Mouse (Mus musculus) urinary bladder, postnatal 36 days (tissue): Measurements from ENCODE around the gene Col23a1.
A peak's percentile ranks its signal among the peaks of the same experiment; 100 is the strongest.

Source experiments
- DNase-seq, 2 experiments: peaks; one replicate each; pipeline ENCODE4 v3.0.0; 2022; ENCODE audit warnings: low spot score in 2 of 2, mixed read lengths in 1 of 2

Col23a1 gene

DNA sequence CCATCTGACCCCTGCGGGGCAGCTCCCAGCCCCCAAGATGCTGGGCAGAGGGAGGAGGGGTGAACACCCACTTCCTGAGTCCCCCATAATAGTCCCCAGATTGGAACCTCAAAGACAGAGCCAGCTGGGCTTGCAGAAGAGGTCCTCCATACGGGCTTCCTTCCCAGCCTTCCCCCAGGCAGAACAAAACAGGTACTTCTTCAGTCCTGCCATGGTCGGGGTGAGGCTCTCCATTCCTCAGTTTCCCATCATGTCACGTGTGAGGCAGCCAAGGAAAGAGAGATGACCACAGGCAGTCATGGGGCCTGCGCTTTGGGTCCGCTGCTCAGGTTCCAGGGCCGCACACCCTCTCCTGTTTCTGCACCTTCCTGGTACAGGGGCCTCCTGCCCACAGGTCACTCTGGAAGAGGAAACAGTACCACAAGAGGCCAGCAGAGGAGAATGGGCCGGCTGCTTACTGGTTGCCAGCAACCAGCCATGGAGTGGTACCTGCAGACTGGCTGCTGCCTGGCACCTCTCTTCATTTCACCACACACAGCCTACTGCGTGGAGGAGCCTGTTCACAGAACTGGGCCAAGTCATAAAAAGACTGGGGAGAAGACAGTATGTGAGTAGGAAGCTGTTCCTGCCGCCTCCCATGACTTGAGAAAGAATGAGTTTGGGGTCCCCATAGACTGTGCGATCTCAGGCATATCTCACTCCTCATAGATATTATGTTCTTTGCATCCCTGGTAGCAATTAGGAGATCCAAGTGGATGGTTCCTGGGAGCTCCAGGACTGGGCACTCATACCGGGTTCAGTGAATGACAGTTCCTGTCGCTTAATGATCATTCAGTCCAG is 249.4 kb downstream of the Col23a1 start:
- no peak for DNase-seq

DNA sequence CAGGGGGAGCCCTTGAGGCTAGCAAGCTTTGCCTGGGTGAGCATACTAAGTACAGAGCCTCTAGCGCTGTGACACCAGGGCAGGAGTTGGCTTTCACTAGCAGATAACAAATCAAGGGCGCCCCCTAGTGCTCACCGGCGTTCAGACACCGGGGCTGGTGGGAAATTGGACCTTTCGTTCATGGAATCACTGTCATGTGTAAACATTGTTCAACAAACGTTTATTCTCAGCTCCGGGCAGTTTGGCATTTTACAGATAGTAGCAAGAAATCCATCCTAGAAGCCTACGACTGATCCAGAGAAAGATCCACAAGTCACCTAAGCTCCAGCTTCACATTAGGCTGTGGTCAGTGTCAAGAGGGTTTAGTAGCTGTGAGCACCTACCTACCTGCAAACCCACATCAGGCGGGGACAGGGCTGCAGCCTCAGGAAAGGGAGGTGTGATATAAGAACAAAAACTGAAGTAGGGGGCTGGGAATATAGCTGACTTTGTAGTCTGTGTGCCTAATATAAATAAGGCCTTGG is 250.1 kb downstream of the Col23a1 start:
- DNase-seq = peak; percentile 90 to 93

DNA sequence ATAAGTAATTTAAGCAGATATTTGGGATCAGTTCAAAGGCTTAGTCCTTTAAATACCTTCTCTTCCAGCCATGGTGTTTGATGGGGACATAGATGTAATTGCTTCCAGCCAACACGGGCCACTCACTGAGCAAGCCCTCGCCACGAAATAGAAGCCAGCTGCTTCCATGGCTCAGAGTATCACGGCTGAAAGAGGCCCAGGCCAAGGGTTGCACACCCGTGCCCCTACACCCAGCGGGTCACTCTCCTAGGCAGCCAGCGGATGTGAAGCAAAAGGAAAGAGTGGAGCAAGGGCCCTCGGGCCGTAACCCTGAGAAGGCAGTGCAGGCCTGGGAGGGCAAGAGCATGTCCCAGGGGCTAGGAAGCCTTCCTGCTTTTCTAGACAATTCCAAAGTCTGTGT is 252.7 kb downstream of the Col23a1 start:
- no peak for DNase-seq

DNA sequence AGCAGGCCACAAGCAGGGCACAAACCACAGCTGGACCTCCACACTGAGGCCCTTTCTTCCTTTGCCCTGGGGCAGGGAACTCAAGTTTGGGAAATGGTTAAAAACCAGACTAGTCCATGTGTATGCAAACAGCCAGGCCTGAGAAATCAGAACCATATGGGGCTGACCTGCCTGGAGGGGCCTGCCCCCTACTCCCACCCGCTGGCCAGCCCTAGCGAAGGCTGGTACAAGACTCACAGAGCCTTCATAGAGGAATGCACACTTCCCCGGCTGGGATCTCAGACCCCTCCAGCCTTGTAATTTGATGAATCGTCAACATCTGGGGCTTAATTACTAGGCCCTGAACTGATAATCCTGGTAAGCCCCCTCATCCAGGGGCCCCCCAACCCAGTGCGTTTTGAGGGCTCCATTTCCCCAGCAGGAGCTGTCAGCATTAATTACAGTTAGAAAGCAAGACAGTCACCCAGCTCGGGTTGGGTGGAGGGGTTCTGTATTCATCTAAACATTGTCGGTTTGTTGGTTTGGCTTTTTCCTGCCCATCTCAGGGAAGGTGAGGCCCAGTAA is 253.8 kb downstream of the Col23a1 start:
- DNase-seq = no peak

DNA sequence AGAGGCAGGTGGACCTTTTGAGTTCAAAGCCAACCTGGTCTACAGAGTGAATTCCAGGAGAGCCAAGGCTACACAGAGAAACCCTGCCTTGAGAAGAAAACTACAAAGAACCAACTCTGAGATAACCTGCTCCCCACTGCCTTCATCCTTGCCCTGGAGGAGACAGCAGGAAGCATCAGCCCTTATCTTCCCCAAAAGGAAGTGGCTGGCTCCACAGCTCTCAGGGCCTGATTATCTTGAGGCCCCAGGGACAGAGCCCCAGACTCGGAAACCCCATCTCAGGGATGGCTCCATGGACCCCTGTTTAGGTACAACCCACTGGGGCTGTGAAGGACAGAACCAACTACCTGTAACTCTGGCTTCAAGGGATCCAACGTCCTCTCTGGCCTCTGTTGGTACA is 254.7 kb downstream of the Col23a1 start:
- DNase-seq = no peak

DNA sequence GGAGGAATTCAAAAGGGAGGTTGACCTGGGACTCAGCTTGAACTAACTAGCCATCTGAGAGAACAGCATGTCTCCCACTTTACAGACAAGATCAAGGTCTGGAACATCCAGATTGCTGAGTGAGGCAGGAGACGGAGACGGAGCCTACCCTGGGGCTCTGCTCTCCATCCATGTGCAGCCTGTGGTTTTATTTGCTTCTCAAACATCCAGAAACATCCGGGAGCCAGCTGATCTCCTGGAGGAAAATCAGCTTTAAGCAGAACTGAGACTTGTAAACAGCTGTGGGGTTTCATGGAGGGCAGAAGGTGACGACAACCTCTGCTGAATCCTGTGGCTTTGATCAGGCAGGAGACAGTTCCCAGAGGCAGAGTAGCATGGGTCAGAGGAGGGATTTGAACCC is 256.1 kb downstream of the Col23a1 start:
- DNase-seq = no peak

DNA sequence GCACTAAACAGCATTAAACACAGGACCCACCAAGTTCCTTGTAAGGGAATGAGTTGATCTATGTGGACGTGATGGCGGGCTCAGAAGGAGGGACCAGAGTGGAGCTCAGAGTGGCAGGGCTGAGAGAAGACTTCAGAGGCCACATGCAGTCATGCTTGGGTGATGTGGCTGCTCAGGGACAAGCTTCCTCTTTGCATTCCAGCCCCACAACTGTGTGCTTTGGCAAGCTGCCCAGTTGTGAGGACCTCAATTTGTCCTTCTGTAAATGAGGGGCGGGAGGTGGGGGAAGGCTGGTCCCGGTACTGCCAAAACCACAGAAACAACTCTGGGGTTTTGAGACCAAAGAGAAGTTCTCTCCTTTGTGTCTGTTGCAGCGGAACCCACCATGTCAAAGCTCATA is 261.5 kb downstream of the Col23a1 start:
- no peak for DNase-seq

DNA sequence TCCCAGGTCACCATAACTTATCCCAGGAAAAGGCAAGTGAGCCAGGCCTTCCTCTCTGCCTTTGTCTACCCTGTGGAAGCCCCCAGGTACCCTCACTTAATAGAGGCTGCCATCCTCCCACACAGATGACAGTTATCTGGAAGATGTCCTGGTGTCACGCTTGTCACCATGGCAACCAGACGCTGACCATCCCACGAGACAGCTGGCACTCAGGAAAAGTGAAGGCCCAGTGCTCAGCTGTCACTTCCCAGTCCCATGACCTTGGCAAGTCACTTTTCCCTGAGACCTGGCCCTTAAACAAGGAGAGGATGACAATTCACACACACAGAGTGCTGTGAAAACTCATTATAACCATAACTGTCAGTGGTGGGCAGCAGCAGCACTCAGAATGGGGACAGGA is 262.4 kb downstream of the Col23a1 start:
- DNase-seq = no peak

DNA sequence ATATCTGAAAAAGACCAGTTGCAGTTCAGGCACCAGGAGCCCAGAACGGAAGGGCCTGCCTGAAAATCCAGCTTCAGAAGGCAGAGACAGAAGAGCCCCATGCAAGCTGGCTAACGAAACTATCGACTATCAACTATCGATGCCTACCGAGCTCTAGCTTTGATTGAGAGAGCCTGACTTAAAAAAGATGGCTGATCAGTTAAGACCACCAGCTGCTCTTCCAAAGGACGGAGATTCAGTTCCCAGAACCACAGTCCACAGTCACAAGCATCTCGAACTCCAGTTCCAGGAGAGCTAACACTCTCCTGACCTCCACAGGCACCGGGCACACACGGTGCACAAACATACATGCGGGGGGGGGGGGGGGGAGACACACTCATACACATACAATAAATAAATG is 264.9 kb downstream of the Col23a1 start:
- DNase-seq = no peak

DNA sequence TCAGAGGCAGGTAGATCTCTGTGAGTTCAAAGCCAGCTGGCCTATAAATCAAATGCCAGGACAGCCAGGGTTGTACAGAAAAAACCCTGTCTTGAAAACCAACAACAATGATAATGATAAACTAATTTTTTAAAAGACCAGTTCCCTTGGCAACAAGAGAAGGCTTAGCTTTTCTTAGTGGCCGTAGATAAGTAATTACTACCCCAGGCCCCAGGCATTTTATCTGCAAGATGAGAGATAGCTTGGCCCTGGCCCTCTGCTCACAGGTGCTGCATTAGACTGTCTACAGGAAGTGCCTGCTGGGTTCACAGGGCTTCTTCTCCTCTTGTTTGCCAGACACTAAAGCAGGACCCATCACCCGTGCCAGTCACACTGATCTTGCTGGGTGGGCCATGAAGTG is 265.3 kb downstream of the Col23a1 start:
- DNase-seq = no peak

DNA sequence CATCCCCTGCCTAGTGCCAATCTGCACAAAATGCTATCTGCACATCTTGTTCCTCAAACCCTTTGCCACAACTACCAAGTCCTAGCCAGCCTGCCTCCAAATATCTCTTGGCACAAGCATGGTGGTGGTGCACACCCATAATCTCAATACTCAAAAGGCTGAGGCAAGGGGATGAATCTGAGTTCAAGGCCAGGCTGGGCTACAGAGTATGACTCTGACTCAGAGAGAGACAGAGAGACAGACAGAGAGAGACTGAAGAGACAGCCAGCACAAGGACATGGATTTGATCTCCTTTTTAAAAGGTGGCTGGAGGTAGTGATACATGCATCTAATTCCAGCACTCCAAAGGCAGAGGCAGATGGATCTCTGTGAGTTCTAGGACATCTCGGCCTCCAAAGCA is 273.6 kb downstream of the Col23a1 start:
- DNase-seq = no peak

DNA sequence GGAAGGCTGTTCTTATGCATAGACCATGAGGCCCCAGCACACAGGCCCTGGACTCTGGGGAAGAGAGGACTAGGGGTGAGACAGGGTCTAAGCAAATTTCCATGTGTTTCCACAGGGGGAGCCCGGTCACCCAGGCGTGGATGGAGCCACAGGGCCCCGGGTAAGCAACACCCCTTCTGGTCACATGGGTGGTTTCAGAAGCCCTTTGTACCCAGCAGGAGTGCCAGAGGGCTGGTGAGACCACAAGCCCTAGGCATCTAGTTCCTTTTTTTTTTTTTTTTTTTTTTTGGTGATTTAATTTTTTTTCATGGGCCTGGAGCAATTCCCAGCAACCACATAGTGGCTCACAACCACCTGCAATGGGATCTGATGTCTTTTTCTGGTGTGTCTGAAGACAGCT is 275.3 kb downstream of the Col23a1 start:
- DNase-seq = no peak

DNA sequence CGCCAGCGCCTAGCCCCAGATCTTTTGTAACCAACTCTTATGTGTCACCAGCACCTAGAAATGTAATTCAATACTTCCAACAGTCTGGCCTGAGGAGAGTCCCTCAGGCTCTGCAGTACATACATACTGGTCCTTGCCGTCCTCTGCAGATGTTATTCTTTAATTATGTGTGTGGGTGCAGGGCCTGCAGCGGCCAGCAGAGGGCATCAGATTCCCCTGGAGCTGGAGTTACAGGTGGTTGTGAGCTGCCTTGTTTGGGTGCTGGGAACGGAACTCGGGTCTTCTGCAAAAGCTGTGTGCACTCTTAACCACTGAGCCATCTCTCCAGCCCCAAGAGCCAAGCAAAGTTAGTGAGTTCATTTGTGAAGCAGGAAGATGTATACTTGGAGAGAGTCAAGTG is 276.2 kb downstream of the Col23a1 start:
- DNase-seq = no peak

DNA sequence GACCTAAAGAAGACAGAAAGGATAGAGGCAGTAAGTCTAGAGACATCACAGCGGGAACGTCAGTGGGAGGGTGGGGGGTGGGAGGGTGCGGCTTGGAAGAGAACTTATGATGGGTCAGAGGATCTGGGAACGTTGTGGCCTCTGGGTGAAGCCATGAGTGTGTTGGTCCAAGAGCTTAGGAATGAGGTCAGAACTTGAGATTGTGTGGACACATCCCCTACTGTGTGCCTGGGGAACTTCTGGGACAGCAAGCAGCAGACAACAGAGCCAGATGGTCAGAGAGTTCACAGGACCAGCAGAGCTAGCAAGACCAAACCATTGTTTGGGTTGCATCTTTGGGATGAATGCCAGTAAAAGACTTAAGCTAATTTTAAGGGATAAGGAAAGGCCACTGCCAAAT is 279.1 kb downstream of the Col23a1 start:
- no peak for DNase-seq

DNA sequence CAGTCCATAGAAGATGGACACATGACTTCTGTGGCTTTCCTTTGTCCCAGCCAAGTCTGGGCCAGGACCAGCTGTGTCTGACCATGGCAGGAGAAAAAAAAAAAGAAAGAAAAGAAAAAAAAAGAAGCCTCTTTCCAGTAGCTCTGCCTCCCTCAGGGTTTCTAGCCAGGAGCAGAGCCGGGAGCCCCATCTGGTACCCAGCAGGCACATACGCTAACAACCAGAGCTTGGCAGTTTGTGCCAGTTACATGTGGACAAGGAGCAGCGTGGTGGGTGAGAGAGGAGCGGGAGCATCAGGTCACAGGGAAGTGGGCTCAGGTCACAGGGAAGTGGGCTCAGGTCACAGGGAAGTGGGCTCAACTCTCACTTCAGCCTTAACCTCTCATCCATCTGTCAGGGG is 286.7 kb downstream of the Col23a1 start:
- no peak for DNase-seq

DNA sequence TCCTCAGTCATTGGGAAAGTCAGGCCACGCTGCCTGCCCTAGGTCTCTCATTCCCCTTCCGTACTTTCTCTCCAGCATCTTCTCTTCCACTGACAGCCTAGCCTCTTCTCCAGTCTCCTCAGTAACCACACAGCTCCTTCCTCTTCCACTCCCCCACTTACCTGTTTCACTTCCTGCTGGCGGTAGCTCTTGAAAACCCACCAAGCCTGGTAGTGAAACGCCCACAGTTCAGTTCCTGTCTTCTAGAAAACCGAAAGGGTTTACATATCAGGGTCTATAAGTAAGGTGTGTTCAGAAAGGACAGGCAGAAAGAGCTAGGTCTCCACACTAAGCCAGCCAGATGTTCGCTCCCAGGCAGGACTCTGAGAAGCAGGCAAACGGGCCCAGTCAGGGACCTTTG is 287.9 kb downstream of the Col23a1 start:
- DNase-seq = no peak

DNA sequence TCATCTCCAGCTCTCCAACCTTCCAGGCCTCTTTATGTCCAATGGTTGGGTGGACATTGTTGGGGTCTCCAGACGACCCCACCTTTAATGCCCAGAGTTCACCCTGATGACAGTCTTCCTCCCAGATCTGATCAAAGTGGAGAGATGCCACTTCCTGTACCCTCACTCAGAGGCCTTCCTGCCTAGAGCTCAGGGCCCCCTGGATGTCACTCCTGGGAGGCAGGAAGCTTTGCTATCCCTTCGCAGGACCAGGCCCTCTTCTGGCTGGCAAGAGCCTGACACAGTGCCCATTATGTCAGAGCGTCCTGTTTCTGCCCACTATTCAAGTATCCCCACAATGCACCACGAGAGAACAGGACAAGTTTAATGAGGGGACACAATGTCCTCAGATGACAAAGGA is 289.3 kb downstream of the Col23a1 start:
- DNase-seq = no peak

DNA sequence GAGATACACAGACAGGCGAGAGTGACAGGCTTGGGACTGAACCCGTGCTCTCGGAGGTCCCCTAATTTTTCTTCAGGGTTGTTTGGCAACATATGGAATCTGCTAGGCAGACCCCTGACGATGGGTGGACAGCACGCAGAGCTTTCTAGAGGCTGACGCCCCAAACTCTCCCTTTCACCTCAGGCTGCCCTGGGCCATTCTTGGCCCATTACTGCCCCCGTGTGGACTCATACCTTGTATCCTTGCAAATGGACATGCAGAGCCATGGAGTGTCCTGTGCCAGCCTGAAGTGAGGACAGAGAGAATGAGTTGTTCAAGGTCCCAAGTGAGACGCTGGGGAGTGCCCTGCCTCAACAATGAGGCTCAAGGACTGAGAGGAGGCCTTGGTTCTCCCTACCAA is 293.0 kb downstream of the Col23a1 start:
- DNase-seq = peak; percentile 51 to 66

DNA sequence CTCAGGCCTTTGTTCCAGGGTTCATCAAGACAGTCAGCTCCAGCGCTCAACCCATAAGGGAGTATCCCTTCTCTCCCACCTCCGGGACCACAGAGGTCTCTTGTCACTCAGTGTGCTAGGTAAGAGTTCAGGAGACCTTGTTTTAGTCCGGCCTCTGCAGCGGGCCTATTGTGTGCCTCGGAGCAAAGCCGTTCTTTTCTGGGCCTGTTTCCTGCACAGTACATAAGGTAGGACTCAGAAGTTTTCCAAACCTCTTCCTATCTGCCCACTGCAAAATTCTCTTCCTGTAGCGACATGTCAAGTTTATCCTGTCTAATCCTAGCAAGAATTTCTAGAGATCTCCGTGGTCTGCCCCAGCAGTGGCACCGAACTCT is 294.3 kb downstream of the Col23a1 start:
- DNase-seq = peak in 1 of 2 experiments; percentile 20

DNA sequence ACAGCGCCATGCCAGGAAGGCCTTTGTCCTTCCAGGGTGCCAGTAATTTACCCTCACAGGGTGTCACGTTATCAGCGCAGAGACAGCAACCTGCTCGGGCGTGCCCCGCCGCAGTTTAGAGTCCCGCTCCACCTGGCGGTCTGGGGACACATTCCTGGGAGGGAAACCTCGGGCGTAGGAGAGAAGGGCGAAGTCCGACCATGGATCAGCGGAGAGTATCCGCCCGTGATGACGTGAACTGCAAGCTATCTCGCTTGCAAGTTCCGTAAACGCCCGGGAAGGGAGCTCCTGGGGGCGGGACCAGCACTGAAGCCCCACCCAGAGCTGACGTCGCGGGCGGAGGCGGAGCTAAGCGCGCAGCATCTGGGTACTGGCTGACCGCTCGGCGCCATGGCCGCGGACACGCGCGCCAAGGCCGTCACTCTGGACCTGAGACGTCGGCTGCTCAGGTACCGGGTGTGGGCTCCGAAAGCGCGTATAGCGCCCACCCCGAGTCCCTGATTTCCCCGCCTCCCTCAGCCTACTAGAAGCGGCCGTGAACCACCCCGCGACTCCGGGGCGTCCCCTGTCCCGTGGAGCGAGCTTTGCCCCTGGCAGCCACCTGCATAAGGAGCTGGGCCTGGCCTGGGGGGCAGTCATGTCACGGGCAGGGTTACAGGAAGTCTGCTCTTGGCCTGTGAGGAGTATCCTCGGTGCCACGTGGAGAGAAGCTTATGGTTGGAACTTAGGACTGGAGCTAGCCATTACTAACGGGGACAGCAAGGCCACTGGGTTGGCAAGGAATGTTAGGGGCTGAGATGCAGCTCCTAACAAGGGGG is 294.9 kb downstream of the Col23a1 start, which contains the start of gene Phykpl:
Phykpl (plus strand) TSS at position 327 of the 818 bp plus-strand sequence.
- DNase-seq = peak; percentile 98

DNA sequence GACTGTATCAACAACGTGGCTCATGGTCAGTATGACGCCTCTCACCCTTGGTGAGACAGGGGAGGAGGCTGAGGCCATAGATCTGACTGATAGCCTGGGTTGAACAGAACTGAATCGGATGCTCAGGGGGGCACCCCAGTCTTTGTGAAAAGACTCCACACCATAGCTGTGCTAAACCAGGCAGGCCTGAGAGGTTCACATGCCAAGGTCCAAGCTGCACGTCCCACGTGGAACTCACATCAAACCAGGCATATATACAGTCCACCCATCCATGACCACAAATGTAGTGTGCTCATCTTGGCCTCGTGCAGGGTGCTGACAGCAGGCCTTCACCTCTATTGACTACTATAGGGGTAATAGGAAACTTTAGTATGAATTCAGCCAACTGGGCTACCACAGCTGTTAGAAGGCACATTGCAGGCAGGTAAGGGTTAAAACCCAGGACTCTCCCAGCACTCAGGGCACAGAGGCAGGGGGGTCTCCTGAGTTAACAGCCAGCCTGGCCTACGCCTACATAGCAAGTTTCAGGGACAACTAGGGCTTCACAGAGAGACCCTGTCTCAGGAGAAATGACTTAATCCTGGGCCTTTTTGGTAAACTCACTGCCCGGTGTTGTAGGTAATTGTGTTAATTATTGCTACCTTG is 296.0 kb downstream of the Col23a1 start:
- no peak for DNase-seq

DNA sequence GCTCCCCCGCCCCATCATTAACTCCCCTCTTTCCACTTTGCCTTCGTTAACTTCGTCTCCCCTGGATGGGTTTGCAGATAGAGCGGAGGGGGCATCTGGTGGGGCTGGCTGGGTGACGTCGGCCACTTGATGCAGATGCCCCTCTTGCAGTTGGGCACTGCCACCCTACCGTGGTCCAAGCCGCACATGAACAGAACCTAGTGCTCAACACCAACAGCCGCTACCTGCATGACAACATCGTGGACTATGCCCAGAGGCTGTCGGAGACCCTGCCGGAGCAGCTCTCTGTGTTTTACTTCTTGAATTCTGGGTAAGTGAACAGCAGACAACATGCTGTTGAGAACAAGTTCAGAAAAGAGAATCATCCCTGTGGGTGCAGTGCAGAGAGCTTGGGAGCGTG is 296.7 kb downstream of the Col23a1 start:
- no peak for DNase-seq
